Mouse (Mus musculus): ENCODE data around the gene Olfr1241.

Olfr1241 gene

DNA sequence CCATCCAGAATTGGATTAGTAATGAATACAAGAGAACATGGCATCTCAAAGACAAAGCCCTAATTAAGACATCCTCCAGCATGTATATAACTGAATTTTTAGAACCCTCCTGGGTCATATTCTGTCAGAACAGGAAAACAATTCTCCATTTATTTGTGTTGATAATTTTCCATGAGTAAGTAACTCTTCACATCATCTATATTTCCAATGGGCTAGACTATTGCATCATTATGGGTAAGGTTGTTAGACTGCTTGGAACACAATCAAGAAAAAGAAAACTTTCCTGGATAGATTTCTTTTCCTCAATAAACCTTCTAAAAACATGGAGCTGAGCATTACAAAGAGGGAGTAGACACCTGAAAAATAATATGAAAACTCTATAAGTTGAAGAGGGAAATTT lies at the start of gene Olfr1241:
Olfr1241 (minus strand) TSS at position 101 of the 400 bp plus-strand sequence.
- DNase-seq, result no peak

GRCm38 (mm10) chr2:89531387-89531786 lies 44.5 kb upstream of the Olfr1241 start, which contains the start of gene Olfr1243:
Gene Olfr1243, minus strand, starts transcription at chr2:89531487.
- DNase-seq, result no peak

DNA sequence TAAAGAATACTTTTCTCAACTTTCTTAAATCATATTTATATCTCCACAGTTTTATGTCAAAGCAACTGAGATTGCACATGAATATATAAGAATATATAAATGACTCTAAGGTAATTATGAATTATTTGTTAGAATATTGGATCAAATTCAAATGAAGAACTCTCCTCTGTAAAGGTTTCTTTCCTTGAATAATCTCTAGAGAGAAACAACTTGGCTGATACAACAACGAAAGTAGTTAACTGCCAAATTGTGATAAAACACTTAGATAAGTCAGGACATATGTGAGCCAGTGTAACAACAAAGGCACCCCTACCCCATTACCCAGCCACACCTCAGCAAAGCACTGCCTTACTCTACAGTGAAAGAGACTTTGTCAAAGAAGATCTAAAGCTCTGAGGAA lies 11.3 kb upstream of the Olfr1241 start, which contains the start of gene Olfr1242:
Olfr1242 (minus strand) TSS at position 101 of the 400 bp plus-strand sequence.
- DNase-seq, result no peak

- no peak for DNase-seq
Measured at GRCm38 (mm10) chr2:89442900-89443299, 44.0 kb downstream of the Olfr1241 start, which contains the start of gene Olfr1240. Gene Olfr1240, minus strand, starts transcription at chr2:89443000.
